Mouse (Mus musculus): ENCODE data around the gene Lyl1. TPM values are rescaled to one million over a fixed set of nuclear protein-coding genes. Genes with fewer than 3 reads are reported as not detected.

Lyl1 gene
- polyA plus RNA-seq (2012; fragmentation: generic; extraction: Trizol) = not detected

DNA sequence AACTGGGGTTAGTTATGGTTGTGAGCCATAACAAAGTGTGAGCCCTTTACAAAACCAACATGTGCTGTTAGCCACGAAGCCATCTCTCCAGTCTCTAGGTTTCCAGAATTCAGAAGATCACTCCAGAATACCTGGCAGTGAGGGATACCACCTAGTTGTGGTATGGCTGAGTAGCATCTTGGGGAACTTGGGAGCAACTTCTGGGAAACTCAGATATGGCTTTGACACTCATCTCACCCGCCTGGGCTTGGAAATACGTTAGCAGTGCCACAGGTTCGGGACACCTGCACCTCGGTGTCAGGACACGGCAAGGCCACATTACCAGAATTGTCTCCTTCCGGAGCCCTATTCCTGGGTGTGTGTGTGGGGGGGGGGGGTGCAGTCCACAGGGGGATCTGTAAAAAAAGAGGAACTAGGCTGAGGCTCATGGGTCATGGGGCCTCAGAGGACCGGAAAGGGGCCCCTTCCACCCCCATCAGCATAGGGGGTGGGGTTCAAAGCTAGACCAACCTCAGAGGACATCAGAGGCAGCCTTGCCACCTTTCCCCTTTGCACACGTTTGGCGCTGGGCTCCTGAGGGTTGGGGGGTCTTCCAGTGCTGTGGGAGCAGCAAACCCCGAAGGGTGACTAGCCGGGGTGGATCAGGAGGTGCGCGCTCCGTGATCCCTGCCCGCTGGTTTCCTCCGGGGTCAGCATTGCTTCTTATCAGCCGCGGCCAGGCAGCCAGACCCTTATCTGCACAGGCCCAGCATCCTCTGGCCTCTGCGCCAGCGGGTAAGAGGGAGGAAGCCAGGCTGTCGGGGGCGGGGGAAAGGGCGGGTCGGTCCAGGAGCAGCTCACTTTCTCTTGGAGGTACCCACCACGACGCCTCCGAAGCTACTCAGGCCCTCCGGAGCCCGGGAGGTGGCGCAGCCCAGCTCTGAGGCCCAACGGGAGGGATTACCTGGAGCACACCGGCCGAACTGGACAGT is at the start of gene Lyl1:
Gene Lyl1, plus strand, starts transcription at position 517 of the 971 bp plus-strand sequence.
- H3K4me2 ChIP-seq (ENCODE audit: low read depth) = no peak within 1 kb of the TSS
- no peaks in the 10 kb centered on the region for H3K27me3 ChIP-seq (ENCODE audit: control insufficient read depth, insufficient read depth, insufficient read length)
- H3K36me3 ChIP-seq (ENCODE audit: control insufficient read depth, insufficient read depth) = no peaks in the 10 kb centered on the region
- no peak within 1 kb of the TSS for H3K4me3 ChIP-seq
- H3K79me2 ChIP-seq (ENCODE audit: control insufficient read depth, insufficient read depth) = no peaks in the 10 kb centered on the region
- no peak within 1 kb of the TSS for H3ac ChIP-seq (ENCODE audit: control insufficient read depth, insufficient read length)
- TF ChIP-seq SRF (IDR thresholded peaks at IDR 0.05; ENCODE audit: control insufficient read depth, insufficient read length, low read depth) (no peak), POLR2AphosphoS2 (IDR thresholded peaks at IDR 0.05; ENCODE audit: insufficient read length, low read depth) (no peak), REST (IDR thresholded peaks at IDR 0.05; ENCODE audit: insufficient read depth, insufficient read length) (no peak), MYOD1 (IDR thresholded peaks at IDR 0.05; ENCODE audit: control insufficient read depth in 1 of 3, insufficient read length in 2 of 3, low read depth in 2 of 3) (no peak), POLR2A (IDR thresholded peaks at IDR 0.05; ENCODE audit: insufficient read length, low read depth) (no peak)

DNA sequence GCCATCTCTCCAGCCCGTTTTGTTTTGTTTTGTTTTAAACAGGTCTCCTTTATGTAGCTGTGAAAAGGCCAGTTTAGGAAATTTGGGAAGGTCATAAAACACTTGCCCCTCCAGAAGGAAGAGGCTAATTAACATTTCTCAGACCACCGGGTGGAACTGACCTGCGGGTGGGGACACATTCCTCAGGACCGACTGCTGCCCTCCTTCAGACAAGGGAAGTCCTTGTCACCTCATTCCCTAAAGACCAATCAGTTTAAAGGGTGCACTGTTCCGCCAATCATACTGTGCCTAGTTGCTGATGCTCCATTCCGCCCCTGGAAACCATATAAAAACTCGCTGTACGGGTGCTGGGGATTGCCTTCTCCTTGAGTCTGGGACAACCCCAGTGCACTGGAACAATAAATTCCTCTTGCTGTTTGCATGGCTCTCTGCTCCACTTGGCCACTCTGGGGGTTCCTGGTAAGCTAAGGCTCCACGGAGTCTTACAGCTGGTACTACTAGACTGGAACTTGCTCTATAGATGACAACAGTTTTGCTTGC is 48.1 kb upstream of the Lyl1 start:
- Histone ChIP-seq H3K27me3 (ENCODE audit: control insufficient read depth, insufficient read depth, insufficient read length) (no peaks in the 10 kb centered on the region), H3K79me2 (ENCODE audit: control insufficient read depth, insufficient read depth) (no peaks in the 10 kb centered on the region), H3K36me3 (ENCODE audit: control insufficient read depth, insufficient read depth) (no peaks in the 10 kb centered on the region), H3K4me3 (no peak overlapping the region), H3ac (ENCODE audit: control insufficient read depth, insufficient read length) (no peak overlapping the region), H3K4me2 (ENCODE audit: low read depth) (no peak overlapping the region)
- TF ChIP-seq MYOG (IDR thresholded peaks at IDR 0.05; ENCODE audit: control insufficient read depth in 1 of 3, insufficient read depth in 1 of 3, insufficient read length in 2 of 3, low read depth in 2 of 3) (no peak), TCF3 (IDR thresholded peaks at IDR 0.05; ENCODE audit: insufficient read length, low read depth) (no peak), MAX (IDR thresholded peaks at IDR 0.05; ENCODE audit: low read depth) (no peak), USF1 (IDR thresholded peaks at IDR 0.05; ENCODE audit: low read depth) (no peak), REST (IDR thresholded peaks at IDR 0.05; ENCODE audit: insufficient read depth, insufficient read length) (no peak), CEBPB (IDR thresholded peaks at IDR 0.05; ENCODE audit: insufficient read depth, poor library complexity, severe bottlenecking) (no peak), POLR2A (IDR thresholded peaks at IDR 0.05; ENCODE audit: insufficient read length, low read depth) (no peak), POLR2AphosphoS2 (IDR thresholded peaks at IDR 0.05; ENCODE audit: insufficient read length, low read depth) (no peak), MYOD1 (IDR thresholded peaks at IDR 0.05; ENCODE audit: control insufficient read depth in 1 of 3, insufficient read length in 2 of 3, low read depth in 2 of 3) (no peak), E2F4 (IDR thresholded peaks at IDR 0.05; ENCODE audit: insufficient read depth) (no peak), SRF (IDR thresholded peaks at IDR 0.05; ENCODE audit: control insufficient read depth, insufficient read length, low read depth) (no peak), TCF12 (IDR thresholded peaks at IDR 0.05; ENCODE audit: insufficient read depth, poor library complexity, severe bottlenecking) (no peak)

DNA sequence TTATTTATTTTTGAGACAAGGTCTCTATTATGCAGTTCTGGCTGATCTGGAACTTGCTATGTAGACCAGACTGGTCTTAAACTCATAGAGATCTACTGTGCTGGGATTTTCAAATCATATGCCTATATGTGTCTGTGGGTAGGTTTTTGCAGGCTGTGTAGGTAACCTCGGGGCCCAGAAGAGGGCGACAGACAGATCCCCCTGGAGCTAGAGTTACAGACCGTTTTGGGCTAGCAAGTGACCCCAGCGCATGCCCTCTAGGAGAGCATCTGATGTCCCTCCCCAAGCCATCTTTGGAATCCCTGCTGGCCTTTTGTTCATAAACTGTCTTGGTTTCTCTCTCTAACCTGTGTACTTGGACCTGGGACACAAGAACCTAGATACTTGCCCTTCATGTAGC is 46.7 kb upstream of the Lyl1 start:
- Histone ChIP-seq H3K27me3 (ENCODE audit: control insufficient read depth, insufficient read depth, insufficient read length) (no peaks in the 10 kb centered on the region), H3K79me2 (ENCODE audit: control insufficient read depth, insufficient read depth) (no peaks in the 10 kb centered on the region), H3ac (ENCODE audit: control insufficient read depth, insufficient read length) (no peak overlapping the region), H3K36me3 (ENCODE audit: control insufficient read depth, insufficient read depth) (no peaks in the 10 kb centered on the region), H3K4me2 (ENCODE audit: low read depth) (no peak overlapping the region), H3K4me3 (no peak overlapping the region)
- TF ChIP-seq E2F4 (IDR thresholded peaks at IDR 0.05; ENCODE audit: insufficient read depth) (no peak), POLR2A (IDR thresholded peaks at IDR 0.05; ENCODE audit: insufficient read length, low read depth) (no peak), MYOD1 (IDR thresholded peaks at IDR 0.05; ENCODE audit: control insufficient read depth in 1 of 3, insufficient read length in 2 of 3, low read depth in 2 of 3) (no peak), TCF3 (IDR thresholded peaks at IDR 0.05; ENCODE audit: insufficient read length, low read depth) (no peak), POLR2AphosphoS2 (IDR thresholded peaks at IDR 0.05; ENCODE audit: insufficient read length, low read depth) (no peak)

DNA sequence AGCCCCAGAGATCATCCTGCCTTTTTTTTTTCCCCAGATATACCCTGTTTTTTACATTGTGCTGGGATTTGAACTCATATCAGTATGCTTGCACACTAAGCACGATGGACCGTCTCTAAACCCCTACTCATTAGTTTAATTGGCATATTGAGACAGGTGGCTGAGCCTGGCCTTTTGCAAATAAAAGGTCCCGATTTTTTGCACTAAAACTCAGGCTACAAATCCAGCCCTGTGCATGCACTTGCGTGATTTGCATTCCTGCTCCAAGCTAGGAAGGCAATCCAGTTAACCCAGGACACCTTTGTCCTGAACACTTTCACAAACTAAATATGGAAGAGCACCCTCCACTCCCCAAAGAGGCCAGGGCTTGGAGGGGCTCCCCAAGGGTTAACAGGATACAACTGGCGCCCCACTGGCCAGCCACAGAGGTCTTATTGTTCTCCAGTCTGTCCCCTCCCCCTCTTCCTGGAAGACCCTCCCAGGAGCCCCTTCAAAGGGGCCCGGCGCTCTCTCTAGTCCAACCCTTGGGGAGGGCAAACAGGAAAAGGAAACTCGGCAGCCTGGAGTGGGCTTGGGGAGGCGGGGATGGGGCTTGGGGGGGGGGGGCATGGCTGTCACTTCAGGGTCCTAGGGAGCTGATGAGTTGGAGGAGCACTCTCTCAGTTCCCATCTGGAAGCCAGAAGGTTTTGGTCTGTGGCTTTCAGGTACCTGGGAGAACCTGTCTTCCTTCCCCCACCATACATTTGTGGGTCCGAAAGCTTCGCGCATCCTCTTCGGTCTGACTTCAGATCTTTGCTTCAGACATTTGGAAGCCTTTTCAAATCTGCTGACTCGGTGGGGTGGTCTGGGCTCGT is 45.7 kb upstream of the Lyl1 start:
- TF ChIP-seq POLR2A (IDR thresholded peaks at IDR 0.05; ENCODE audit: insufficient read length, low read depth) = no peak
- no peak for TF ChIP-seq TCF12 (IDR thresholded peaks at IDR 0.05; ENCODE audit: insufficient read depth, poor library complexity, severe bottlenecking)
- TF ChIP-seq POLR2AphosphoS2 (IDR thresholded peaks at IDR 0.05; ENCODE audit: insufficient read length, low read depth) = no peak
- no peak for TF ChIP-seq MAX (IDR thresholded peaks at IDR 0.05; ENCODE audit: low read depth)
- TF ChIP-seq USF1 (IDR thresholded peaks at IDR 0.05; ENCODE audit: low read depth) = no peak
- TF ChIP-seq CEBPB (IDR thresholded peaks at IDR 0.05; ENCODE audit: insufficient read depth, poor library complexity, severe bottlenecking) = no peak
- no peak for TF ChIP-seq REST (IDR thresholded peaks at IDR 0.05; ENCODE audit: insufficient read depth, insufficient read length)
- TF ChIP-seq TCF3 (IDR thresholded peaks at IDR 0.05; ENCODE audit: insufficient read length, low read depth) = no peak
- no peak for TF ChIP-seq MYOD1 (IDR thresholded peaks at IDR 0.05; ENCODE audit: control insufficient read depth in 1 of 3, insufficient read length in 2 of 3, low read depth in 2 of 3)
- TF ChIP-seq MYOG (IDR thresholded peaks at IDR 0.05; ENCODE audit: control insufficient read depth in 1 of 3, insufficient read depth in 1 of 3, insufficient read length in 2 of 3, low read depth in 2 of 3) = no peak
- TF ChIP-seq E2F4 (IDR thresholded peaks at IDR 0.05; ENCODE audit: insufficient read depth) = no peak
- no peak for TF ChIP-seq SRF (IDR thresholded peaks at IDR 0.05; ENCODE audit: control insufficient read depth, insufficient read length, low read depth)
- H3K27me3 ChIP-seq (ENCODE audit: control insufficient read depth, insufficient read depth, insufficient read length) = no peaks in the 10 kb centered on the region
- H3K79me2 ChIP-seq (ENCODE audit: control insufficient read depth, insufficient read depth) = peaks cover 2% of the 10 kb centered on the region
- no peak overlapping the region for H3K4me2 ChIP-seq (ENCODE audit: low read depth)
- no peak overlapping the region for H3K4me3 ChIP-seq
- H3ac ChIP-seq (ENCODE audit: control insufficient read depth, insufficient read length) = no peak overlapping the region
- no peaks in the 10 kb centered on the region for H3K36me3 ChIP-seq (ENCODE audit: control insufficient read depth, insufficient read depth)

Data from myocyte (in vitro differentiated cells).